Mouse (Mus musculus): Measurements from ENCODE around the gene Hsd11b1. TPM values are rescaled to one million over a fixed set of nuclear protein-coding genes. Genes with fewer than 3 reads are reported as not detected.

The Hsd11b1 gene
- total and polyA plus RNA-seq, 3 experiments, result 2.0 to 6.3 (median 5.7) TPM

DNA sequence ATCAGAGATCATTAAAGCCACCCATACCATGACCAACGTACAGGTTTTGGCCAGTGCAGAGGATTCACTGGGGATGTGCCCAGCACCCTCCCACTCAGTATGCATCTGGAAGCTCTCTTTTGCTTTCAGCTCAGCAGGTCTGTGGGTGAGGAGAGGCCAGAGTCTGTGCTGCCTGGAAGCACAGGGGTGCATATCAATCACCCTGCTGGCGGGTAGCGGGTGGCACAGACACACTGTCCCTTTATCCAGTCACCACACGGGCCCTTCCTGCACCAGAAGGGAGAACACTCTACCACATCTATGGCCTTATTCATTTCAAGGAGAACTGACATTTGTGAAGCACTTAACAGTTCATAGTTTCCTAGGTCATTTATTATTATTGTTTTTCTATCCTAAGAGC is 25.4 kb downstream of the Hsd11b1 start:
- Histone ChIP-seq H3K27ac (ENCODE audit: insufficient read depth, low read depth) (no peak overlapping the region), H3K4me2 (ENCODE audit: insufficient read depth, low read depth, poor library complexity, severe bottlenecking) (no peak overlapping the region), H3K27me3 (replicated peaks) (no peaks in the 10 kb centered on the region), H3K4me1 (ENCODE audit: control insufficient read depth in 1 of 2, insufficient read depth in 2 of 2) (peaks cover 16 to 46% of the 10 kb centered on the region in 2 experiments), H3K9ac (ENCODE audit: insufficient read depth, low read depth) (no peak overlapping the region), H3K4me3 (replicated peaks in 1 of 3; ENCODE audit: low read depth in 2 of 3, low read length in 2 of 3, poor library complexity in 1 of 3) (no peak overlapping the region), H3K79me2 (replicated peaks; ENCODE audit: control insufficient read depth, extremely low read depth, insufficient read depth, poor library complexity, severe bottlenecking) (no peaks in the 10 kb centered on the region), H3K9me3 (replicated peaks; ENCODE audit: low read length) (no peaks in the 10 kb centered on the region), H3K36me3 (replicated peaks in 1 of 2; ENCODE audit: control insufficient read depth in 1 of 2, insufficient read depth in 1 of 2, low read length in 1 of 2) (peaks cover 3 to 20% of the 10 kb centered on the region in 2 experiments)
- DNase-seq (ENCODE audit: extremely low read depth), result no peak
- in situ Hi-C loops (cut with MboI; ENCODE audit: low pct_ligation_motif_present, low pct_unique_long_range_greater_than_20kb, low sequenced_read_pairs), result no loop called here
- dilution Hi-C loops (cut with MboI; ENCODE audit: extremely low pct_ligation_motif_present, extremely low pct_unique_long_range_greater_than_20kb, low sequenced_read_pairs), result no loop called here
- TF ChIP-seq MEF2A (IDR thresholded peaks at IDR 0.05; ENCODE audit: borderline replicate concordance, low read depth, low read length) (no peak), ZNF384 (IDR thresholded peaks at IDR 0.05; ENCODE audit: low read depth, low read length) (no peak), NELFE (IDR thresholded peaks at IDR 0.05; ENCODE audit: low read depth, low read length) (no peak), ELF1 (IDR thresholded peaks at IDR 0.05; ENCODE audit: low read depth, low read length) (no peak), POLR2AphosphoS2 (IDR thresholded peaks at IDR 0.05; ENCODE audit: low read depth, low read length) (no peak), RCOR1 (conservative IDR thresholded peaks at IDR 0.05; ENCODE audit: low read depth, low read length) (no peak), MYC (IDR thresholded peaks at IDR 0.05; ENCODE audit: low read depth, low read length) (no peak), MXI1 (IDR thresholded peaks at IDR 0.05; ENCODE audit: low read depth, low read length) (no peak), ETS1 (conservative IDR thresholded peaks at IDR 0.05; ENCODE audit: low read depth, low read length) (no peak), USF2 (conservative IDR thresholded peaks at IDR 0.05; ENCODE audit: low read depth, low read length) (no peak), E2F4 (IDR thresholded peaks at IDR 0.05; ENCODE audit: insufficient replicate concordance, low read depth, low read length) (no peak), SIN3A (IDR thresholded peaks at IDR 0.05; ENCODE audit: low read length) (no peak), KAT2A (IDR thresholded peaks at IDR 0.05; ENCODE audit: insufficient replicate concordance, low read length) (no peak), CTCF (conservative IDR thresholded peaks at IDR 0.05 in 1 of 2, IDR thresholded peaks at IDR 0.05 in 1 of 2; ENCODE audit: low read depth in 2 of 2, low read length in 2 of 2) (no peak), PAX5 (IDR thresholded peaks at IDR 0.05; ENCODE audit: low read length) (no peak), IRF4 (IDR thresholded peaks at IDR 0.05; ENCODE audit: low read depth, low read length) (no peak)

DNA sequence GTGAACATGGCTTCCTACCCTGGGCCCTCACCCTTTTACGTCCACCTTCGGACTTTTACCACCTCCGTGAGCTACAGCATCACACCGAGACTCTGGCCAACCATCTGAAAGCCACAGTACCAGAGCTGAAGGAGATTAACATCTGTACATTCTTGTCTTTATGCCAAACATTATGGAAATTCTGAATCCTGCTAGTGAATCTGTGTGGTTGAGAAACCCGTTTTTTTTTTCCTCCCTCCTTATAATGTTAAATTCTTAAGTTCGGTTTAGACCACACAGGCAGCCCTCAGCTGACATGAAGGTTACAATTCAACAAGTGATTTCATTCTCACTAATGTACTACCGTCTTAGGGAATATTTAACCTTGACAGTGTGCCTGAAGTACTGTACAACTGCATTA is 28.9 kb downstream of the Hsd11b1 start:
- Histone ChIP-seq H3K36me3 (replicated peaks in 1 of 2; ENCODE audit: control insufficient read depth in 1 of 2, insufficient read depth in 1 of 2, low read length in 1 of 2) (peaks cover 0 to 17% of the 10 kb centered on the region in 2 experiments), H3K4me2 (ENCODE audit: insufficient read depth, low read depth, poor library complexity, severe bottlenecking) (no peak overlapping the region), H3K9ac (ENCODE audit: insufficient read depth, low read depth) (no peak overlapping the region), H3K79me2 (replicated peaks; ENCODE audit: control insufficient read depth, extremely low read depth, insufficient read depth, poor library complexity, severe bottlenecking) (no peaks in the 10 kb centered on the region), H3K9me3 (replicated peaks; ENCODE audit: low read length) (no peaks in the 10 kb centered on the region), H3K27me3 (replicated peaks) (no peaks in the 10 kb centered on the region), H3K4me1 (ENCODE audit: control insufficient read depth in 1 of 2, insufficient read depth in 2 of 2) (peaks cover 13 to 54% of the 10 kb centered on the region in 2 experiments), H3K27ac (ENCODE audit: insufficient read depth, low read depth) (no peak overlapping the region), H3K4me3 (replicated peaks in 1 of 3; ENCODE audit: low read depth in 2 of 3, low read length in 2 of 3, poor library complexity in 1 of 3) (no peak overlapping the region)
- no peak for TF ChIP-seq KAT2A (IDR thresholded peaks at IDR 0.05; ENCODE audit: insufficient replicate concordance, low read length)
- no peak for TF ChIP-seq CHD2 (IDR thresholded peaks at IDR 0.05; ENCODE audit: low read length)
- no peak for TF ChIP-seq ETS1 (conservative IDR thresholded peaks at IDR 0.05; ENCODE audit: low read depth, low read length)
- TF ChIP-seq MAFK (IDR thresholded peaks at IDR 0.05; ENCODE audit: insufficient replicate concordance, low read length), result no peak
- TF ChIP-seq CHD1 (IDR thresholded peaks at IDR 0.05; ENCODE audit: low read depth, low read length), result no peak
- TF ChIP-seq PAX5 (IDR thresholded peaks at IDR 0.05; ENCODE audit: low read length), result no peak
- TF ChIP-seq POLR2AphosphoS2 (IDR thresholded peaks at IDR 0.05; ENCODE audit: low read depth, low read length), result no peak
- TF ChIP-seq EP300 (IDR thresholded peaks at IDR 0.05; ENCODE audit: low read length), result no peak
- TF ChIP-seq MAX (IDR thresholded peaks at IDR 0.05; ENCODE audit: low read length), result no peak
- no peak for TF ChIP-seq MXI1 (IDR thresholded peaks at IDR 0.05; ENCODE audit: low read depth, low read length)
- no peak for TF ChIP-seq HCFC1 (IDR thresholded peaks at IDR 0.05; ENCODE audit: low read depth, low read length)
- TF ChIP-seq IRF4 (IDR thresholded peaks at IDR 0.05; ENCODE audit: low read depth, low read length), result no peak
- TF ChIP-seq JUN (IDR thresholded peaks at IDR 0.05; ENCODE audit: insufficient read depth, low read depth, low read length), result no peak
- dilution Hi-C loops (cut with MboI; ENCODE audit: extremely low pct_ligation_motif_present, extremely low pct_unique_long_range_greater_than_20kb, low sequenced_read_pairs), result no loop called here
- no peak for DNase-seq (ENCODE audit: extremely low read depth)
- in situ Hi-C loops (cut with MboI; ENCODE audit: low pct_ligation_motif_present, low pct_unique_long_range_greater_than_20kb, low sequenced_read_pairs), result no loop called here
